Mouse (Mus musculus): ENCODE measurements around the gene Olfr1497. TPM values are rescaled to one million over a fixed set of nuclear protein-coding genes. Genes with fewer than 3 reads are reported as not detected.
"Not testable (repeated sequence)": the region's sequence is repeated elsewhere in the genome, so short reads cannot be mapped to it uniquely, and the experiment has no call there.

The Olfr1497 gene
- not detected in 2 replicates for polyA plus RNA-seq (2014; fragmentation: Nextera tagmentation; extraction: Ambion mirVana)

DNA sequence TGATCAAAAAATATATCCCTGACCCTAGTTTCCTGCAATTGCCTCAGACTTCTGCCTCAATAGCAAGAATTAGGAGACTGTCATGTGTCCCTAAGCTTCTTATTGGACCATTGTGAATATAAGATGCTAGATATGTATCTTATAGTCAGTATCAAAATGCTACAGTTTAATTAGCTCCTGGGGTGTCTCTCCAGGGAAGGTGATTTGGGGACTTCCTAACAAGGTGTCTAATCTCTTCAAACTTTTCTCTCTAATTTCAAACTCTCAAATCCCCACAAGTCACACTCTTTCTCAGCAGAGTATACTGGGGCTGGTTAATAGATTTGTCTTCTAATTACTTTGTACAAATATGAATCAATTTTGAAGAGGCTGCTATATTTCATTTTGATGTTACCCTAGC, at the start of gene Olfr1497:
Gene Olfr1497, minus strand, starts transcription at position 101 of the 400 bp plus-strand sequence.
- Histone ChIP-seq H3K36me3 (replicated peaks; ENCODE audit: control insufficient read depth, insufficient read depth, low read depth, low read length) (no peaks in the 10 kb centered on the region), H3K27ac (replicated peaks; ENCODE audit: low read depth, low read length) (no peak within 1 kb of the TSS), H3K4me3 (ENCODE audit: low read depth, low read length) (no peak within 1 kb of the TSS), H3K9me3 (replicated peaks; ENCODE audit: control insufficient read depth, low read length) (no peaks in the 10 kb centered on the region), H3K4me2 (ENCODE audit: low read depth, low read length) (no peak within 1 kb of the TSS), H3K4me1 (ENCODE audit: control insufficient read depth, insufficient read depth, low read length) (no peaks in the 10 kb centered on the region), H3K27me3 (ENCODE audit: control insufficient read depth, insufficient read depth, low read length) (no peaks in the 10 kb centered on the region), H3K9ac (replicated peaks; ENCODE audit: low read length) (no peak within 1 kb of the TSS)
- no peak for ATAC-seq (replicated peaks; ENCODE audit: insufficient number of reproducible peaks, low FRiP score, low TSS enrichment, low read depth)
- DNase-seq (ENCODE audit: low spot score) = no peak

DNA sequence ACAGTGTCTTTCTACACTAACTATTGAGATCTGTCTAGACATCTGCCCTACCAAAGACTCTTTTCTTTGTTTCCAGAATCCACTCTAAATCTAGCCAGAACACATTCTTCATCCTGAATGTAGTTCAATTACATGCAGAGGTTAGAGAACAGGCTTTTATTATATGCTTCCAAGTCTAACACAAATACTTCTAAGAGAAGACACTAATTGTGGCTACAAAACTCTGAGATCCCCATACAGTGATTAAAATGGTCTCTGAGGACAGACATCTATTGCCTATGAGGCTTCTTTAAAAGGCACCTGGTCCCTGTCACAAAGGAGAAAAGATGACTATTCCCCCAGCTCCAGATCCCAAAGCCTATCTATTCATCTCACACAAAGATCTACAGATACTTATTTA, 32.4 kb upstream of the Olfr1497 start, which contains the start of gene Olfr1500:
Gene Olfr1500, minus strand, starts transcription at position 101 of the 400 bp plus-strand sequence.
- Histone ChIP-seq H3K4me2 (ENCODE audit: low read depth, low read length) (no peak within 1 kb of the TSS), H3K4me3 (ENCODE audit: low read depth, low read length) (no peak within 1 kb of the TSS), H3K4me1 (ENCODE audit: control insufficient read depth, insufficient read depth, low read length) (no peaks in the 10 kb centered on the region), H3K36me3 (replicated peaks; ENCODE audit: control insufficient read depth, insufficient read depth, low read depth, low read length) (no peaks in the 10 kb centered on the region), H3K9me3 (replicated peaks; ENCODE audit: control insufficient read depth, low read length) (no peaks in the 10 kb centered on the region), H3K27me3 (ENCODE audit: control insufficient read depth, insufficient read depth, low read length) (no peaks in the 10 kb centered on the region), H3K9ac (replicated peaks; ENCODE audit: low read length) (no peak within 1 kb of the TSS), H3K27ac (replicated peaks; ENCODE audit: low read depth, low read length) (no peak within 1 kb of the TSS)
- ATAC-seq (replicated peaks; ENCODE audit: insufficient number of reproducible peaks, low FRiP score, low TSS enrichment, low read depth) (no peak), DNase-seq (ENCODE audit: low spot score) (no peak)

DNA sequence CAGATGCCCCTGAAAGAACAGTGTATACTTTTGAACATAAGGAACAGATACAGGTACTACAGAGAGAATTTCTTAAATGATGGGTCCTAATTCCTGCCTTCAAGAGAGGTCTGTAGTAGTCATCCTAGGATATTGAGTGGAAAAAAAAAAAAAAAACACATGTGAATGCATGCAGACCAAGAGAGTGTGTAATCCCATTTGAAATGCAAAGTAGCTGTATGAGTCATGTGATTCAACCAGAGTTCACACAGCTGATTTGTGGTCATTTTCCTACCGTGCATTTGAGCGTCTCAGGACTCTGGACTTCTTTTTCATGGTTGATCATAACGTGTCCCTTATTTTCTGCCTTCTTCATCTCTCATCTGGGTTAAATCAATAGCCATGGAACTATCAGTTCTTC, 30.4 kb upstream of the Olfr1497 start:
- H3K4me1 ChIP-seq (ENCODE audit: control insufficient read depth, insufficient read depth, low read length) = no peaks in the 10 kb centered on the region
- no peaks in the 10 kb centered on the region for H3K36me3 ChIP-seq (replicated peaks; ENCODE audit: control insufficient read depth, insufficient read depth, low read depth, low read length)
- ATAC-seq (replicated peaks; ENCODE audit: insufficient number of reproducible peaks, low FRiP score, low TSS enrichment, low read depth) (no peak), DNase-seq (ENCODE audit: low spot score) (no peak)
- H3K4me3 ChIP-seq (ENCODE audit: low read depth, low read length) = no peak overlapping the region
- no peaks in the 10 kb centered on the region for H3K9me3 ChIP-seq (replicated peaks; ENCODE audit: control insufficient read depth, low read length)
- no peaks in the 10 kb centered on the region for H3K27me3 ChIP-seq (ENCODE audit: control insufficient read depth, insufficient read depth, low read length)
- H3K4me2 ChIP-seq (ENCODE audit: low read depth, low read length) = no peak overlapping the region
- no peak overlapping the region for H3K9ac ChIP-seq (replicated peaks; ENCODE audit: low read length)
- H3K27ac ChIP-seq (replicated peaks; ENCODE audit: low read depth, low read length) = no peak overlapping the region
- 81% methylated on average over 3 of the region's 3 CpGs for WGBS

DNA sequence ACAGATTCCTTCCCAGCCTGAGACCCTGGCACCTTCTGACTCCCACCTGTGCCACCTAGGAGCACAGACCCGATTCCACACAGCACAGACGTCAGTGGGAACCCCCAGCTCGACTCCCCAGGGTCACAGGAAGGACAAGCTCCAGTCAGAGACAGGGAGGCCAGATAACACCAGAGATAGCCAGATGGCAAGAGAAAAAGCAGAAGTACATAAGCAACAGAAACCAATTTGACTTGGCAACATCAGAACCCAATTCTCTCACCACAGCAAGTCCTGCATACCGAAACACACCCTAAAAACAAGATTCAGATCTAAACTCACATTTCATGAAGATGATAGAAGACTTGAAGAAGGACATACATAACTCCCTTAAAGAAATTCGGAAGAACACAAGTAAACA, 22.8 kb upstream of the Olfr1497 start:
- Histone ChIP-seq H3K27me3 (ENCODE audit: control insufficient read depth, insufficient read depth, low read length) (no peaks in the 10 kb centered on the region), H3K9me3 (replicated peaks; ENCODE audit: control insufficient read depth, low read length) (no peaks in the 10 kb centered on the region), H3K4me3 (ENCODE audit: low read depth, low read length) (no peak overlapping the region), H3K4me1 (ENCODE audit: control insufficient read depth, insufficient read depth, low read length) (no peaks in the 10 kb centered on the region), H3K4me2 (ENCODE audit: low read depth, low read length) (no peak overlapping the region), H3K27ac (replicated peaks; ENCODE audit: low read depth, low read length) (no peak overlapping the region), H3K36me3 (replicated peaks; ENCODE audit: control insufficient read depth, insufficient read depth, low read depth, low read length) (no peaks in the 10 kb centered on the region), H3K9ac (replicated peaks; ENCODE audit: low read length) (no peak overlapping the region)
- ATAC-seq (replicated peaks; ENCODE audit: insufficient number of reproducible peaks, low FRiP score, low TSS enrichment, low read depth) (no peak), DNase-seq (ENCODE audit: low spot score) (no peak)
- WGBS = 64% methylated on average over 5 of the region's 5 CpGs

DNA sequence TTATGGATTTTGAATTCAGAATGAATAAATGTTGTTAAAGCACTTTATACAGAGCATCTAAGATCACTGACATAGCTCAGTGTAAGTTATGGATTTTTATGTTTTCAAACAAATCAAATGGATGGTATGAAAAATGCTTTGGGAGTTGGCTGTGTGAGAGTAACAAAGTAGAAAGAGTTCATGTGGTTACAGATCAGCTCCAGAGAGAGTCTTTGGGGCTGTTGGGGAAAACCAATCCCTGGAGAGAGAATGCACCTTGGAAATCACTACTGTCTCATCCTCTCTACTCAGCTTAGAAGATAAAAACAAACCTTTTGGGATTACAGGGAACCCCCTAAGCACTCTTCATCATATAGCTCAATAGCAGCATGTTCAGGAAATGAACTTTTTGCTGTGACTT, 21.3 kb upstream of the Olfr1497 start, which contains the start of gene Olfr1499:
Gene Olfr1499, minus strand, starts transcription at position 101 of the 400 bp plus-strand sequence.
- no peaks in the 10 kb centered on the region for H3K27me3 ChIP-seq (ENCODE audit: control insufficient read depth, insufficient read depth, low read length)
- ATAC-seq (replicated peaks; ENCODE audit: insufficient number of reproducible peaks, low FRiP score, low TSS enrichment, low read depth) (no peak), DNase-seq (ENCODE audit: low spot score) (no peak)
- H3K4me1 ChIP-seq (ENCODE audit: control insufficient read depth, insufficient read depth, low read length) = no peaks in the 10 kb centered on the region
- H3K9me3 ChIP-seq (replicated peaks; ENCODE audit: control insufficient read depth, low read length) = no peaks in the 10 kb centered on the region
- no peak within 1 kb of the TSS for H3K9ac ChIP-seq (replicated peaks; ENCODE audit: low read length)
- no peak within 1 kb of the TSS for H3K4me3 ChIP-seq (ENCODE audit: low read depth, low read length)
- no peak within 1 kb of the TSS for H3K27ac ChIP-seq (replicated peaks; ENCODE audit: low read depth, low read length)
- H3K36me3 ChIP-seq (replicated peaks; ENCODE audit: control insufficient read depth, insufficient read depth, low read depth, low read length) = no peaks in the 10 kb centered on the region
- no peak within 1 kb of the TSS for H3K4me2 ChIP-seq (ENCODE audit: low read depth, low read length)

DNA sequence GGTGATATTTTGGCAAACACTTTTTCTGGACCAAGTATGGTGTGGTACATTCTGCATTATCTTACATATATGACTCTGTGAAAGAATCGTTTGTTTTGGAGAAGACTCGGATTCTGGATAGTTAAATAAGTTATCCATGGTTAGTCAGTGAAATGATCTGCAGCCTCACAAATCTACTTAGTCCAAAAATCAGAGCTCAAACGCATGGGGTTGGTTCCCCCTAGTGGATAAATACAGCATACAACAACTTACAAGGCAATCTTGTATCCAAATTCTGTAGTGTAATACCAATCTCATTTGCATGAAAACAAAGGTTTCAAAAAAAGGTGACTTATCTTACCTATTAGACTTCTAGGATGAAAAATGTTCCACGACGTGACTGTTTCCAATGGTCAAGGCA, 20.8 kb upstream of the Olfr1497 start:
- DNase-seq (ENCODE audit: low spot score) = peak; percentile 9
- H3K9ac ChIP-seq (replicated peaks; ENCODE audit: low read length) = no peak overlapping the region
- H3K4me1 ChIP-seq (ENCODE audit: control insufficient read depth, insufficient read depth, low read length) = no peaks in the 10 kb centered on the region
- ATAC-seq (replicated peaks; ENCODE audit: insufficient number of reproducible peaks, low FRiP score, low TSS enrichment, low read depth) = no peak
- no peaks in the 10 kb centered on the region for H3K27me3 ChIP-seq (ENCODE audit: control insufficient read depth, insufficient read depth, low read length)
- H3K4me2 ChIP-seq (ENCODE audit: low read depth, low read length) = no peak overlapping the region
- H3K27ac ChIP-seq (replicated peaks; ENCODE audit: low read depth, low read length) = no peak overlapping the region
- H3K4me3 ChIP-seq (ENCODE audit: low read depth, low read length) = no peak overlapping the region
- H3K36me3 ChIP-seq (replicated peaks; ENCODE audit: control insufficient read depth, insufficient read depth, low read depth, low read length) = no peaks in the 10 kb centered on the region
- no peaks in the 10 kb centered on the region for H3K9me3 ChIP-seq (replicated peaks; ENCODE audit: control insufficient read depth, low read length)
- 31% methylated on average over 5 of the region's 5 CpGs for WGBS

DNA sequence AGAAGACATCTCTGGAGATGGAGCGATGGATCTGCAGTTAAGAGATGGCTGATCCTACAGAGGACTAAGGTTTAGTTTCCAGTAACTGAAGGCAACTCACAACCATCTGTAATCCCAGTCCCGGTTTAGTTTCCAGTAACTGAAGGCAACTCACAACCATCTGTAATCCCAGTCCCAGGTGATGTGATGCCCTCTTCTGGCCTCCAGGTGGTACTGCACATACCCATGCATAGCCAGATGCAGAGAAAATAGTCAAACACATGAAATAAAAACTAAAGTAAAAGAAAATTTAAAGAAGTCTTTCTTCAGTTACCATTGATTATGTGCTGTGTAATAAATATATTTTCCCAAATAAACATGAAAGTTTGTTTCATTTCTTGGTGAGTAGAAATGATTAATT, 14.8 kb upstream of the Olfr1497 start:
- no peaks in the 10 kb centered on the region for H3K9me3 ChIP-seq (replicated peaks; ENCODE audit: control insufficient read depth, low read length)
- no peak overlapping the region for H3K27ac ChIP-seq (replicated peaks; ENCODE audit: low read depth, low read length)
- H3K9ac ChIP-seq (replicated peaks; ENCODE audit: low read length) = no peak overlapping the region
- H3K4me2 ChIP-seq (ENCODE audit: low read depth, low read length) = no peak overlapping the region
- no peak for ATAC-seq (replicated peaks; ENCODE audit: insufficient number of reproducible peaks, low FRiP score, low TSS enrichment, low read depth)
- no peak overlapping the region for H3K4me3 ChIP-seq (ENCODE audit: low read depth, low read length)
- WGBS = 68% methylated on average over 2 of the region's 2 CpGs
- H3K4me1 ChIP-seq (ENCODE audit: control insufficient read depth, insufficient read depth, low read length) = no peaks in the 10 kb centered on the region
- no peak for DNase-seq (ENCODE audit: low spot score)
- no peaks in the 10 kb centered on the region for H3K36me3 ChIP-seq (replicated peaks; ENCODE audit: control insufficient read depth, insufficient read depth, low read depth, low read length)
- no peaks in the 10 kb centered on the region for H3K27me3 ChIP-seq (ENCODE audit: control insufficient read depth, insufficient read depth, low read length)

DNA sequence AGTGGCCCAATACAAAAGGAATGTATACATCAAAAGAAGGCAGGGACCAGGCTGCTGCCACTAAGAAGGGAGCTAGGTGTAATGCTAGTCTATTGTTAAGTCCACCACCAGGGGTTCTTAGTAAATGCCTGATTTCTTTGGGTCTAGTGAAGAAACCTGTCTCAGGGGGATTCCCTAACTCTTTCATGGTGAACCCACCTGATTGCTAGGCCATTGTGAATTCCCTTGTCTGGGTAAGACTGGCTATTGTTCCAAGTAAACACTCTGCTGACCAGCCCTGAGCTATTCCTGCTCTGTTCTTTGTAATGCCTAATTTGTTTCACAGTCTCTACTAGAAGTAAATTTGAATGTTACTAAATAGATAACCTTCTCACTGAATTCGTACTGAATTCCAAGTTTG, 7.5 kb upstream of the Olfr1497 start:
- not testable (repeated sequence) for H3K27ac ChIP-seq (replicated peaks; ENCODE audit: low read depth, low read length); H3K9me3 ChIP-seq (replicated peaks; ENCODE audit: control insufficient read depth, low read length); H3K36me3 ChIP-seq (replicated peaks; ENCODE audit: control insufficient read depth, insufficient read depth, low read depth, low read length); H3K4me2 ChIP-seq (ENCODE audit: low read depth, low read length); H3K27me3 ChIP-seq (ENCODE audit: control insufficient read depth, insufficient read depth, low read length); ATAC-seq (replicated peaks; ENCODE audit: insufficient number of reproducible peaks, low FRiP score, low TSS enrichment, low read depth); H3K9ac ChIP-seq (replicated peaks; ENCODE audit: low read length); H3K4me3 ChIP-seq (ENCODE audit: low read depth, low read length); DNase-seq (ENCODE audit: low spot score); H3K4me1 ChIP-seq (ENCODE audit: control insufficient read depth, insufficient read depth, low read length)
- WGBS = 72% methylated on average over 1 of the region's 1 CpGs

All from embryonic facial prominence, embryonic 11.5 days (tissue).